Mouse (Mus musculus) c-Kit-positive CD71-positive TER-119-positive erythroid progenitor cells, embryonic 14.5 days (primary cell): ENCODE data around the gene Chrd.

Experiments used
- DNase-seq: peaks from one replicate; pipeline ENCODE4 v3.0.0-alpha.2; 2013; ENCODE audit warnings: low spot score

Gene Chrd

DNA sequence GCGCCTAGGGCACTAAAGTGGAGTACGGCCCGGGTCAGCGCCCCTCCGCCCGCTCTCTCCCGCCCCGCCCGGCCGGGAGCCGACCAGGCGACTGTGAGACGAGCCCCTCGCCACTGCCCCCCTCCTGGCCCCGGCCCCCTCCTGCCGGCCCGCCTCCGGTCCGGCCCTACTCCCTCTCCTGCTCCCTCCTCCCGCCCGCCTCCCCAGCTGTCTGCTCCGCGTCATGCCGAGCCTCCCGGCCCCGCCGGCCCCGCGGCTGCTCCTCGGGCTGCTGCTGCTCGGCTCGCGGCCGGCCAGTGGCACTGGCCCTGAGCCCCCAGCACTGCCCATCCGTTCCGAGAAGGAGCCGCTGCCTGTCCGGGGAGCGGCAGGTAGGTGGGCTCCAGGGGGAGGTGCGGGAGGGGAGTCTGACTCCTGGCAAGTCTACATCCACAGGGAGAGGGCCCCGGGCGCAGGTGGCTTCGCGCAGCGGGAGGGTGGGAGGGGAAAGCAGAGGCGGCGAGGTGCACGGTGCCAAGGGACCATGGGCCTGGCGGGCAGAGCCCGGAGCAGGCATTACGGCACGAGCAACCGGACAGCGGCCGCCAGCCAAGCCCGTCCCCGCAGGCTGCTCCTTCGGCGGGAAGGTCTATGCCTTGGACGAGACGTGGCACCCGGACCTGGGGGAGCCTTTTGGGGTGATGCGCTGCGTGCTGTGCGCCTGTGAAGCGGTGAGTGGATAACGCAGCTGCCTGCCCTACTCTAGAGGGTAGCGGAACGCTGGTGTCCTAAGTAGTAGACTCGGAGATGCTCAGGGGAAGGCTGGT, at the start of gene Chrd:
Gene Chrd (plus strand): TSS at position 203 of the 806 bp plus-strand sequence.
- no peak for DNase-seq

DNA sequence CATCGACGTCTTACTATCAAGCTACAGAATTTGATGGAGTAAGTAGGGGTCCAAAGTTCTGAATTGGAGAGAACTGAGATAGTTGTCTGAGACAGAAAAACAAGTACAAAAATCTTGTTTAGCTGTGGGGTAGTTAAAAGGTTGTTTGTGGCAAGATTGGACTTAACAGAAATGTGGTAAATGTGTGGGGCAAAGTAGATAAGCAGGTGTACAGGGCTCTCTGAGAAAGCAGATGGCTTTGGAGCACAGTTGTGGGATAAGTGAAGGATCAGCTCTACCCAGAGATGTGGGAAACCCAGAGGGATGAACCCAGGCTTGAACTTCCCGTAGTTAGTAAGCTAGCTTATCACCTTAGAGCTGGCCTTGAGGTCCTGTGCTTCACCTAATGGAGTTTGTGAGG, 42.2 kb upstream of the Chrd start:
- no peak for DNase-seq

DNA sequence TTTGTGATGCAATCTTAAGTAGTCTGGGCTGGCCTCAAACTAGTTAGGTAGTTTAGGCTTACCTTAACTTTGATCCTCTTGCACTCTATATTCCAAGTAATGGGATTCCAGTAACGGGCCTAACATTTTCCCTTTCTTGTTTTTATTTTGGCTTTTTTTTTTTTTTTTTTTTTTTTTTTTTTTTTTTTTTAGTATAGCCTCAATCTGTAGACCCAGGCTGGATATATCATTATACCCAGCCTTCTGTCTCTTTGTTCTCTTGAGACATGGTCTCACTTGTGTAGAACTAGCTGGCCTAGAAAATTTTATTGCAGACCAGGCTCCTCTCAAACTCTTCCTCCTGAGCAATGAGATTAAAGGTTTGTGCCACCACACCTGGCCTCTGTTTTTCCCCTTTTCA, 41.3 kb upstream of the Chrd start:
- no peak for DNase-seq

DNA sequence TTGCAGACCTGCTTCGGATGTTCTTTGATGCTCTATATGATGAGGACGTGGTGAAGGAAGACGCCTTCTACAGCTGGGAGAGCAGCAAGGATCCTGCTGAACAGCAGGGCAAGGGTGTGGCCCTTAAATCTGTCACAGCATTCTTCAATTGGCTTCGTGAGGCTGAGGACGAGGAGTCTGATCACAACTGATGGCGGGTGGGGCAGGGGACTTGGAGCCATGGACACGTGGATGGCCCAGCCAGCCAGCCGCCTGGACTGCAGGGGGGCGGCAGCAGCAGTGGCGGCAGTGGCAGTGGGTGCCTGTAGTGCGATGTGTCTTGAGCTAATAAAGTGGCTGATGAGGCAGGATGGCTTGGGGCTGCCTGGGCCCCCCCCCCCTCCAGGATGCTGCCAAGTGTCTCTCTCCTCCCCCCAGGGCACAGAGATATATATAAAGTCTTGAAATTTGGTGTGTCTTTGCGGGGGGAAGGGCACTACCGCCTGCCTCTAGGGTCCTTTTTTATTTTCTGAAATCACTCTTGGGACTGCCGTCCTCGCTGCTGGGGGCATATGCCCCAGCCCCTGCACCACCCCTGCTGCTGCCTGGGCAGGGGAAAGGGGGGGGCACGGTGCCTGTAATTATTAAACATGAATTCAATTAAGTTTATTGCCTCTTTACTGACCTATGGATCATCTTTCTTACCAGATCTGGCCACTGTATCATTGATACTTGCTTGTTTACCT, 40.5 kb upstream of the Chrd start:
- DNase-seq, result no peak

- peak; percentile 72 for DNase-seq
Observed at GRCm38 (mm10) chr16:20693111-20693701, 39.7 kb upstream of the Chrd start, which contains the start of gene Fam131a. Gene Fam131a (plus strand): TSS chr16:20693241.

DNA sequence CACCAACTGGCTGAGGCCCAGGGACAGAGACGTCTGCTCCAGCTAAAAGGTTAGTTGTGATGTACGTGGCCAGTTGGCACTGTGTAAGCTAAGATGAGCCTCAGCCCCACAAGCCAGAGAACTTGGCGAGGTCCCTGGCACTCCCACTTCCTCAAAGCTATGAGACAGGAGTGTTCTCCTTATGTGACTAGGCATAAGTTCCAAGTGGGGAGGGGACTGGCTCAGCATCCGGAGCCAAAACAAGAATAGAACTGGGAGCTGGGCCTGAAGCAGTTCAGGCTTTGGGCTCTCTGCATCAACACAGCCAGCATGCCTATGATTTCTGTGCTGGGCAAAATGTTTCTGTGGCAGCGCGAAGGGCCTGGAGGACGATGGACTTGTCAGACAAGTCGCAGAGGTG, 38.1 kb upstream of the Chrd start:
- DNase-seq, result no peak

DNA sequence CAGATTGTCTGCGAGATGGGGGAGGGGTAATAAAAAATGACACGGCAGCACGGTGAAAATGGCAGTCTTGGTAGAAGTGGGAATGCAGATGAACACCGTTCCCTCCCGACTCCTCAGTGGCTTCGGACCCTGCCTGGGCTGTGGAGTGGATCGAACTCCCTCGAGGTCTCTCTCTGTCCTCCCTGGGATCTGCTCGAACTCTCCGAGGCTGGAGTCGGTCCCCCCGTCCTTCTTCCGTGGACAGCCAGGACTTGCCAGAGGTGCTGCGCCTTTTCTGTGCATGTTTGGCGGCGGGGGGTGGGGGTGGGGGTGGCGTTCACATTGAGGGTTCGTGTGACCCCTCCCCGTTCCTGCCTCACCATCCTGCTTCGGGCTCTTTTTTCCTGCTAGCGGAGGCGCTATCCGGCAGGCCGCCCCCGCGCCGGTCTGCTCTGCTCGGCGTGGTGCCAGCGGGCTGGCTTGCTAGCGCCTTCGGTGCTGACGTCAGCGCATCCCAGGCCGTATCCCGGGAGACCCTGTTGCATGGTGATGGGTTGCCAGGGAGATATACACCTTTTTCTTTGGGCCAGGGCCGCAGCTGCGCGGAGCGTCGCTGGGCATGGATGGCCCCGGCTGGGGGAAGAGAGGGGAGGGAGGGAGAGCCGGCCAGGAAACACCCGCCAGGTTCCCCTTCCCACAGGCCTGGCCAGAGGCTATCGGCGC, 37.2 kb upstream of the Chrd start:
- DNase-seq, result no peak

- no peak for DNase-seq
Observed at GRCm38 (mm10) chr16:20699266-20699665, 33.7 kb upstream of the Chrd start.

DNA sequence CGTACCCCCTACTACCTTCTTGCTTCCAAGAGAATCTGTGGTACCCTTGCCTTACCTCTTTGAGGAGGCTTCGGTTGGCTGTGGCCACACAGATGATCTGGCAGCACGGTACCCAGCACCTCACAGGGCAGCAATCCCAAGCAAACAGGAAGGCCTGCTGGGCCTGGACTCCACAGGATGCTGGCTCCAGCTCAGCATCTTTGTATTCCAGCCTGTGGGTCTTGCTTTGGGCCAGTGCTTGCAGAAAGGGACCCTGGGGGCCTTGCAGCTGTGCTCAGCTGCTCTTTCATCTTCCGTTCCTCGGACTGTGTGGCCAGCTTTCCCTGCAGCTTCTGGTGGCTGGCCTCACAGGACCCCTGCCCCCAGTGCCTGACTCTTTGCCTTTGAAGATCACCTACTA, 32.9 kb upstream of the Chrd start:
- no peak for DNase-seq

DNA sequence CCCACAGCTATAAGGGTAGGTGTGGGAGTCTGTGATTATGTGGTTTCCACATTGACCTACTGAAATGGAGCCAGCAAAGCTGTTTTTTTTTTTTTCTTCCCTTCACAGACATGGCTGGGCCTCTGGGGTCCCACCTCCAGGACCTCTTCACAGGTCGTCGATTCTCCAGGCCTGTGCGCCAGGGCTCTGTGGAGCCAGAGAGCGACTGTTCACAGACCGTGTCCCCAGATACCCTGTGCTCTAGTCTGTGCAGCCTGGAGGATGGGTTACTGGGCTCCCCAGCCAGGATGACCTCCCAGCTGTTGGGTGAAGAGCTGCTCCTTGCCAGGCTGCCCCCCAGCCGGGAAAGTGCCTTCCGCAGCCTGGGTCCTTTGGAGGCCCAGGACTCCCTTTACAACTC, 31.6 kb upstream of the Chrd start:
- no peak for DNase-seq

DNA sequence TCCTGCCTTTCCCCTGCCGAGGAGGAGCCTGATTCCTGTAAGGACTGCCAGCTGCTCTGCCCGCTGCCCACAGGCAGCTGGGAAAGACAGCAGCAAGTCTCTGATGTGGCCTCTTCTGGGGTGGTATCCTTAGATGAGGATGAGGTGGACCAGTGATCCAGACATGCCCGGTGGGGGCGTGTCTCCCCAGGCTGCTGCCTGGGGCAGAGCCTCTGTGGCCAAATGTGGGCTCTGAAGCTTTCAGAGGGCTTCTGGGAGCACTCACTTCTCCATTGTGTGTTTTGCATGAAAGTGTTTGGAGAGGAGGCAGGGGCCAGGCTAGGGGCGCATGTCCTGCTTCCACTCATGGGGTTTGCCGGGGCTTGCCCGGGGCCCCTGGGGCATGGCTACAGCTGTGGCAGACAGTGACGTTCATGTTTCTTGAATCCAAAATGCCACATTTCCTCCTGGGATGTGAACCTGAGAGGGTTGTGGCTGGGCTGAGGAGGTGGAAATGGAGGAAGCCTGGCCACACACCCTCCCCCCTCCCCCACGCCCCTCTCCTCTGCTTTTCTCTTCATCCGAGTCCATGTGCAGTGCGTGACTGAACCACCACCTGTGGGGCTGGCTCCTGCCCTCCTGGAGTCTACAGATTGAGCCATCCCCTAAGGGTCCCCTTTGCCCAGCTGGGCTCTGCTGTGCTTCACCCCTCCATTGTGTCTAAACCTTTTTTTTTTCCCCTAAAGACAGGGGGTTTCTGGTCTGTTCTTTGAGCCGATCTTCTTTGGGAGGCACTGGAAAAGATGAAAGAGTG, 31.0 kb upstream of the Chrd start:
- DNase-seq, result no peak

DNA sequence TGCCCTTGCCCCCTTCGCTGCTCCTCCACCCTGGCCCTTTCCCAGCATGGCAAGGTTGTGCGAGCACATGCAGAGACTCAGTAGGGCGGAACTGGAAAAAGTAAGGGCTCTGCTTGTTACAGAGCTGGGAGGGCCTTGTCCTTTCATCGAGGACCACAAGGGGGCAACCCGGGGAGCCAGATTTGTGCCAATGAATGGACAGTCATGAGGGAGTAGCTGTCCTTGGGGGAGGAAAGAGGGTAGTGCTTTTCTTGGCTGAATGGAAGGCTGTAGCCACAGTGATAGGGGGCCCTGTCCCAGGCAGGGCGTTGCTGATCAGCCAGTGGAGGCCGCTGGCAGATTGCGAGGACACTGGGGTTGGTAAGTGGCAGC, 30.4 kb upstream of the Chrd start:
- peak; percentile 81 for DNase-seq

DNA sequence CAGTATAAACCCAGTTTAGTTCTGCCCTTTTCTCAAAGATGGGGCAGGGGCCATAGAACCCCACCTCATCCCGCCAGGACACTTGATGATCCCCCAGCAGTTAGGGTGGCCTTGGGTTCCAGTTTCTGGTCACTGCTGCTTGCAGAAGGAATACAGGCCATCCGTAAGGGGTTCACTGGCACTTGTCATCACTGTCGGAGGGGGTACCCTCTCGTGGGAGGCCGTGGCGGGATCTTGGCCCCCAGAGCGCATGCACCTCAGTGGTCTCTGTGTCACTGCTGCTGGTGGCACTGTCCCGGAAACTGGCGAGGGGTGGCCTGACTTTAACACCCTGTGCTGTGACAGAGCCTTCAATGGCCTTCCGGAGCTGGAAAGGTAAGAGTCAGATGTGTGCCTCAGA, 29.9 kb upstream of the Chrd start:
- no peak for DNase-seq

GRCm38 (mm10) chr16:20703699-20704400, 29.1 kb upstream of the Chrd start:
- peak; percentile 83 for DNase-seq

- DNase-seq, result no peak
Observed at GRCm38 (mm10) chr16:20705786-20706185, 27.1 kb upstream of the Chrd start.

- DNase-seq, result no peak
Observed at GRCm38 (mm10) chr16:20706407-20707055, 26.4 kb upstream of the Chrd start.

GRCm38 (mm10) chr16:20708220-20708938, 24.5 kb upstream of the Chrd start:
- DNase-seq, result no peak

- DNase-seq, result no peak
Observed at GRCm38 (mm10) chr16:20708939-20709734, 23.8 kb upstream of the Chrd start.

- DNase-seq, result no peak
Observed at GRCm38 (mm10) chr16:20710370-20710769, 22.6 kb upstream of the Chrd start.
